Mouse (Mus musculus) cerebellum, adult 8-10 months (tissue): ENCODE results near the gene Olfr1347.
"Not testable (repeated sequence)": the region's sequence is repeated elsewhere in the genome, so short reads cannot be mapped to it uniquely, and the experiment has no call there.

Experiments
- DNase-seq: peaks from one replicate; pipeline ENCODE4 v3.0.0; 2022

The Olfr1347 gene

DNA sequence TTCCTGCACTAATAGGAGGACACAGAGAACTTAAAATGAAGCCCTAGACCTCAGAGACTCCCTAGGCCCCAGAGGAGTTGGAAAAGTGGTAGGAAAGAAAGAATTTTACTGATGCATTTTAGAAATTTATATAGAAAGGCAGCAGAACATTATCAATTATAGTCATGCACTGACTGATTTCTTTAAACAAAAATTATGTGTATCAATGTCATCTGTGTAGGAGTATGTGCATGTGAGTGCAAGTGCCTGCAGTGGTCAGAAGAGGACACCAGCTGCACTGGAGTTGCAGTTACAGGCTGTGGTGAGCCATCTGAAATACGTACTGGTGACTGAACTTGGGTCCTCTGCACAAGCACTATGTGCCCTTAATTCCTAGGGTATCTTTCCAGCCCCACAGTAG, at the start of gene Olfr1347:
Gene Olfr1347, minus strand, starts transcription at position 101 of the 400 bp plus-strand sequence.
- DNase-seq, result no peak

DNA sequence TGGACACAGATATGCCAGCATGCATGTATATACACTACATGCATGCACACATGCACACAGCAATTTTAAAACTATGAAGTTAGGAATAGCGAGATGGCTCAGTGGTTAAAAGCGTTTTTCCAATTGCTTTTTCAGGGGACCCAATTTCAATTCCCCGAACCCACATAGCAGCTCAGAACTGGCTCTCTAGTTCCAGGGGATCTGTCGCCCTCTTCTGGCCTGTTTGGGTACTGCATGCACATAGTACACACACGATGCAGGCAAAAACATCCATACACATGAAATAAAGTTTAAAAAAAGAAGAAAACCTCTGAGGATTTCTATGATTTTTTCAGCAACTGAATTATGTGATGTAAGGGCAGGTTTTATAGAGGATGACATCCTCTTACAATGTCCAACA, 26.6 kb upstream of the Olfr1347 start:
- DNase-seq, result no peak

DNA sequence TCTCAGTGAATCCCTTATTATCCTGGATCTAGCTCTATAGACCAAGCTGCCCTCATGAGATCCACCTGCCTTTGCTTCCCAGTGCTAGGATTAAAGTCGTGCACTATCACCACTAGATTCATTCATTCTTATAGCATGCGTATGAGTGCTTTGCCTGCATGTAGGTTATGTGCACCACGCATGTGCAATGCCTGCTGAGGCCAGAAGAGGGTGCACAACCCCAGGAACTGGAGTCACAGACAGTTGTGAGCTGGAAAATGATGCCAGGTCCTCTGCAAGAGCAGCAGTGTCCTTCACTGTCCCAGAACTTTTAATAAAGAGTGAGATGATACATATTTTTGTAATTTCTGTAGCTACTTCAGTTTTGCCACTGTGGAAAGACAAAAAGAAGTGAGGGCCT, 25.4 kb upstream of the Olfr1347 start:
- DNase-seq, result no peak

DNA sequence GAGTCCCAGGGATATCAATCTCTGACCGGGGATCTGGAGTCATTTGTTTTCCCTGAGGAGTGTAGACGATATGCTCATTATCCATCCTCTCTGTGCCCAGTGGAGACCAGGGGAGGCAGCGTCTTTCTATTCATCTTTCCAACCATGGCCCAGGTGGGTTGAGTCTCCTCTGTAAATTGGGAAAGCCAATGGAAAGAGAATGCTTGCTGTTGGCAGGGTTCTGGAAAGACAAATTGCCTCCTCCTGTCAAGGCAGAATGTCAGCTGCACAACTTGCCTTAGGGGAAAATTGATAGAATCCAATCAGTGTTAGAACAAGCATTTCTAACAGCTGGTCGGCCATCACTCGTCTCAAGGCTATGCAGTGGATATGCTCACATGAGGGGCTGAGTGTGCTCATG, 23.3 kb upstream of the Olfr1347 start, which contains the start of gene Olfr1349:
Gene Olfr1349, minus strand, starts transcription at position 101 of the 400 bp plus-strand sequence.
- DNase-seq, result no peak

DNA sequence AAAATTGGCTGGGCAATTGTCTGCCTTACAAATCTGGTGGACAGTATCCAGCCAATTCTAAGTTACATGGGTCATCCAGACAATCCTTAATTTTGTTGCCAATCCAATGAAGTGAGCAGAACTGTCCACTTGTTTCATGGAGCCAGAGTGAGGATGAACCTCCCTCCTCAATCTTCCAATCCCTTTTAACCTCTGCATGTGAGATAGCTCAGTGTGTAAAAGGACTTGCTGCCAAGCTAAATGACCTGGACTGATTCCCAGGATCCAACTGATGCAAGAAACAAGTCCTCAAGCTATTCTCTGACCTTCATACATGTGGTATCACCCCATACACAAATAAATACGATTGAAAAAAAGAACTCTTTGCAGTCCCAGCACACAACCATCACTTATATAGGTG, 22.1 kb upstream of the Olfr1347 start:
- no peak for DNase-seq

DNA sequence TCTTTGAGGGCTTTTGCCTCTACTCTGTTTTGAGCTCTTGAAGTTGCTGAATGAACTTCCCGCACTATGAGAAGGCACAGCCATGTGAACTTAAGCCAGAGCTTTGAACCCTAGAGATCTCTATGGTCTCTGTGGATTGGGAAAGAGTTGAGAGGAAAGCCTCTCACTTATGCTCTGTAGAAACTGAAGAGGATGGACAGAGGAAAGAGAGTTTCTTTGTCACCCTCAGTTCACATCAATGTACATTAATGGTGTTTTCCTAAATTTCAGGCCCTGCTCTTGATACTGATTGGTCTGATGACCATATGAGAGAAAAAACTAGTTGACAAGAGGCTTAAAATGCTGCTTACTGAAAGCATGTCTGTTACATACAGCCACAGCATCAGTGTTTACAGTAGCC, 9.1 kb upstream of the Olfr1347 start, which contains the start of gene Olfr1348:
Gene Olfr1348, minus strand, starts transcription at position 101 of the 400 bp plus-strand sequence.
- no peak for DNase-seq

DNA sequence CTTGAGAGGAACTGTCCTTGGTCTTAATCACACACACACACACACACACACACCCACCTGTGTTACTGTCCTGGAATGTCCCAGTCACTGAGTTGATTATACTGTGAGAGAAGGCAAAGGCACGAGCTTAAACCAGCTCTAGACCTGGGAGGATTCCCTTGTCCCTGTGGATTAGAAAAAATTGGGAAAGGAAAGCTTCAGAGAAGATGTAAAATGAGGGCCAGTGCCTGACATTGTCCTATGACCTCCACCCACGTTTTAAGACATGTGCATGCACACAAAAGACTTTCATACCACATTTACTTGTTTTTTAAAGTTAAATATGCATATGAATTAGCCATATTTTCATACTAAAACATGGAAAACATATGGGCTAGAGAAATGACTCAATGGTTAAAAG, 12.7 kb downstream of the Olfr1347 start, which contains the start of gene Olfr5:
Gene Olfr5, minus strand, starts transcription at position 101 of the 400 bp plus-strand sequence.
- no peak for DNase-seq

DNA sequence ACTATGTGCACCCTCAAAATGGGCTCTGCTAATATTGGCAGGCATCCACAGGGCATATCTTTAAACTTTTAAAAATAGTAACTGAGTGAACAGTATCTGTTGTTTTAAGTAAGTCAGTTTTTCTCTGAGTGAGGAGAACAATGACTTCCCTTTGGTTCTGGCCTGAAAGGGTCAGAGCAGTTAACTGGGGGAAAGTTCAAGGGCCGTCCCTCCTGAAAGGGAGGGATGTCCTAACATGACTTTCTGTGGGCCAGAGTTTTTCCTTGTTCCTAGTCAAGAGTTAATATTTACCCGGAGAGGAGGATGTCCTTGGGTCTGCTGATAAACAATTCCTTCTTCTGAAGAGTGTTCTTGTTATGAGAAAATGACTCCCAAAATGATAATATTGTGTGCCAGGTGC, 21.9 kb downstream of the Olfr1347 start:
- not testable (repeated sequence) for DNase-seq

DNA sequence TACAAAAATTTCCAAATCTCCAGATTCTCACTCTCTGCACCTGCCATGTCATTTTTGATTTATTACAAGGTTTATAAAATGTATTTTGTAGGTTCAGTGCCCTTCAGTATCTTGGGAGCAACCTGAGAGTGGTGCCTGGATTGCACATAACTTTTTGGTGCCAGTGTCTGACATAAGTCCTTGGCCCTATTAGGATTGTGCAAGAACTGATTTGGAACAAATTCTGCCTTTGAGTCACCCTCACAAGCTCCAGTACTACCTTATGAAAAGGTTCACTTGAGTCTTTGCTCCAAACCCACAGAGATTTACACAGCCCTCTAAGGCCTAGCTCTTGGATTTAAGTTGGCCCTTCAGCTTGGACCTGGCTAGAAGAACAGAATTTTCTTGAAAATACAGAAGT, 32.6 kb downstream of the Olfr1347 start, which contains the start of gene Olfr1346:
Gene Olfr1346, plus strand, starts transcription at position 151 of the 400 bp plus-strand sequence.
- no peak for DNase-seq

DNA sequence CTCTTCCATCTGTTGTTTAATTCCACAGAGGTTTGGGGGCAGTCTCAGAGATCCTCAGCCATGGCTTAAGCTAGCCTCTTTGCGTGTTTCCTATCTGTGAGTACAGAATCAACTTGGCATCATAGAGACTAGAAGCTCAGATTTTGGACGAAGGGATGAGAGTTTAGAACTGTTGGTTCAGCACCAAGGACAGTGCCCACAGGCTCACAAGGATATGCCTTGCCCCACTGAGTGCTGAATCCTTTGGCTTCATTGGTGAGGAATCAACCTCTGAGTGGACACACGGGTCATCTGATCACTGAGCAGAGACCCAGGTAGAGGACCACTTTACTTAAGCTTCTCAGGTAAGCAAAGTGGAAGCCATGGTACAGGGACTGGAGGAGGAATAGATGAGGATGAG, 43.2 kb downstream of the Olfr1347 start:
- DNase-seq, result no peak

DNA sequence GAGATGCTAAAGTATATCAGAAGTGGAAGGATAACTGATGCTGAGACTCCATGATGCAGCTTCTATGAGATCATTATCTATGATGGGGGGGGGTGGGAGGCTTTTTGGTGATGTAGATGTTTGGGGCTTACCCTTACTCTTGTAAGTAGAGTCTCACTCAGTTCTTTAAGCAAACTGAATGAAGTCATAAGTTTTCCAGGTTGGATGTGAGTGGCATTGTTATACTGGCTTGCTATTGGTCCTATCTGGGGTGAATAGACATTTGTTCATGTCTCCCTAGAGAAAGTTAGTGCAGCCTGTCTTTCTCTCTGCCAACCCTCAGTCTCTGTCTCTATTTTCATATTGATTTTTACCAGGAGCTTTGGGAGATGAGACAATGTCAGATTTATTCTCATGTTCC, 43.7 kb downstream of the Olfr1347 start, which contains the start of gene Olfr1336:
Gene Olfr1336, plus strand, starts transcription at position 301 of the 400 bp plus-strand sequence.
- DNase-seq, result no peak

DNA sequence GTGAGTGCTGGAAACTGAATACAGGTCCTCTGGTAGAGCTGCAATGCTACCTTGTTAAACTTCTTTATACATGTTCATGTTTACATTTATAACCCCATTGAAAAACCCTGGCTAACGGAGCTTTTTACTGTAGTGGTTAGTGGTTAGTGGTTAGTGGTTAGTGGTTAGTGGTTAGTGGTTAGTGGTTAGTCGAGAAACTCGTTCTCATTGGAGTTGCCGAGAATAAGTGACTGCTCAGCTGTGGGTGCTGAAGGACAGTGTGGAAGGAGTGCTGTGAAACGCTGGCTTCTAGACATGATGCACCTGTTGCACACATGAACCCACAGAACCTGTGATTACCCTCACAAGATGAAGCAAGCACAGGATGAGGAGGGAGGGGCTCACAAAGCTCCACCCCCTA, 51.8 kb downstream of the Olfr1347 start:
- DNase-seq, result no peak

DNA sequence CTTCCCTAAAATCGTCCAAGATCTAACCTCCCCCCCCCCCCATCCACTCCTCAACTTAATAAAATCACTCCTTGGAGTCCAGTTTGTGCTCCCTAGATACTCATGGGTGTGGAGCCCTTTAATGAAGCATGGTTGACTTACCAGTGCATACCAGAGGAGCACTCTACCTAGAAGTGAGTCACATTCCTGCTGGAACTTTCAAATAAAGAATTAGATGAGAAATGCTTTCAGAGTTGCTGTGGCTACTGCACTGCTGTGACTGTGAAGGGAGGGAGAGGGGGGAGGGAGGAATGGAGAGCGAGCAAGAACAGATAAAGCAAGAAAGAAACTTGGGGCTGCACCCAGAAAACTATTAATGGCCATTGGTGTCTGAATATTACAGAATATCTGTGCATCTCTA, 58.4 kb downstream of the Olfr1347 start:
- DNase-seq, result no peak

DNA sequence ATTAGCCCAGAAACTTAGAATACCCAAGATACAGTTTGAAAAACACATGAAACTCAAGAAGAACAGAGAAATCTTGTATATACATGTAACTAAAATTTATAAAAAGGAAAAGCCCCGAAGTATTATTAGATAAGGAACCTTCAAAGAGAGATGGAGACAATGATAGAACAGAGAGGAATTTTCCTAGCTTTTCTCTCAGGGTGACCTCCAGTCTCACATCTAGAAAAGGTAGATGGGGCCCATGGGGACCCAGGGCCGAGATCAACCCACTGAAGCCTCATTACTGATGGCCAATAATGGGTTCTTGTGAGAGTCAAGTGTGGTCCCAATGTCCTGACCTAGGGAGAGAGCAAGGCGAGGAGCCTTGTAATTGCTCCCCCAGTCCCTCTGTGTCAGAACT, 61.2 kb downstream of the Olfr1347 start, which contains the start of gene Olfr1344:
Gene Olfr1344, plus strand, starts transcription at position 301 of the 400 bp plus-strand sequence.
- no peak for DNase-seq
